Mouse (Mus musculus): ENCODE data around the gene Avpi1.
A peak's percentile ranks its signal among the peaks of the same experiment; 100 is the strongest.

The Avpi1 gene

DNA sequence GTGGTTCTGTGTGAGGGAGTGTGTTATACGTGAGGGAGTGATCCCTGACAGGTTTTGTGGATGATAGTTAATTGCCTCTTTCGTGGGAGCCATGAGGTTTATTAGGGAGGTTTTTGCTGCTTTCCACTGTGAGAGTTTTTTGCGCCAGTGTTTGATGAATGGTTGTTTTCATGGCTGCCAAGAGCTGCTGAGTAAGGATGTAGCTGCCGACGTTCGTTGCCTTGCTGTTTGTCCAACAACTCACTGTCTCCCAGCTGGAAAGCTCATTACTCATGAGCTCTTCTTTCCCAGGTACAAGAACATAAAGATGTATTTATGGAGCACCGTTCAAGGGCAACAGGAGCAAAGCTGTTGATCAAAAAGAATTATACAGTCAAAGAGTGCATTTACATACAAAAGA is 35.3 kb upstream of the Avpi1 start:
- H3K27me3 ChIP-seq (ENCODE audit: insufficient read depth, low read length): peaks cover 11% of the 10 kb centered on the region; the same call in 1 of the 2 replicates
- H3K4me1 ChIP-seq (replicated peaks; ENCODE audit: low read depth, low read length): peaks cover 18% of the 10 kb centered on the region
- H3K36me3 ChIP-seq (ENCODE audit: insufficient read depth, low read length): no peaks in the 10 kb centered on the region
- TF ChIP-seq POU5F1 (IDR thresholded peaks at IDR 0.05; ENCODE audit: borderline replicate concordance, low read length) (no peak), NANOG (IDR thresholded peaks at IDR 0.05; ENCODE audit: borderline replicate concordance, low read length) (no peak), CTCF (conservative IDR thresholded peaks at IDR 0.05; ENCODE audit: low read length) (no peak)
- H3K9me3 ChIP-seq (ENCODE audit: low read length): peaks cover 31% of the 10 kb centered on the region
- no peak overlapping the region for H3K4me3 ChIP-seq (replicated peaks; ENCODE audit: low read length)

DNA sequence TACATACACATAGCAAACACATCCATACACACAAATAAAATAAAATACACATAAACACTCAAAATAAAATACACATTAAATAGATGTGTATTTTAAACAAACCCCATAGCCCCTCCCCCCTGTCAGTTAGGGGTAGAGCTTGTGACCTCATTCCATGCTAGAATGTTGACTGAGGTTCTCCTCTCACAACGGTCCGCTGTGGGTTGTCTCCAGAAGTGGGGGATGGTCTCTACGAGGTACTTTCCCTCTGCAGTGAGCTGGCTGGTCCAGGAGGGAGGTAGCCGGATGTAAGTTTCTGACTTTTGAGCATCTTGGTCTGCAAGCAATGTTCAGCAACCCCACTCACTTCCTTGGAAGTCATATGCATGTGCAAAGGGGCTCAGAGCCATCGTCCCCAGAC is 34.9 kb upstream of the Avpi1 start, which contains the start of gene Zfyve27:
Zfyve27 (plus strand) TSS at position 188 of the 400 bp plus-strand sequence.
- Histone ChIP-seq H3K4me3 (replicated peaks; ENCODE audit: low read length) (no peak within 1 kb of the TSS), H3K9me3 (ENCODE audit: low read length) (peaks cover 31% of the 10 kb centered on the region), H3K27me3 (ENCODE audit: insufficient read depth, low read length) (0 out of 2 replicates have a peak, but pooled peaks cover 6% of the 10 kb centered on the region)

DNA sequence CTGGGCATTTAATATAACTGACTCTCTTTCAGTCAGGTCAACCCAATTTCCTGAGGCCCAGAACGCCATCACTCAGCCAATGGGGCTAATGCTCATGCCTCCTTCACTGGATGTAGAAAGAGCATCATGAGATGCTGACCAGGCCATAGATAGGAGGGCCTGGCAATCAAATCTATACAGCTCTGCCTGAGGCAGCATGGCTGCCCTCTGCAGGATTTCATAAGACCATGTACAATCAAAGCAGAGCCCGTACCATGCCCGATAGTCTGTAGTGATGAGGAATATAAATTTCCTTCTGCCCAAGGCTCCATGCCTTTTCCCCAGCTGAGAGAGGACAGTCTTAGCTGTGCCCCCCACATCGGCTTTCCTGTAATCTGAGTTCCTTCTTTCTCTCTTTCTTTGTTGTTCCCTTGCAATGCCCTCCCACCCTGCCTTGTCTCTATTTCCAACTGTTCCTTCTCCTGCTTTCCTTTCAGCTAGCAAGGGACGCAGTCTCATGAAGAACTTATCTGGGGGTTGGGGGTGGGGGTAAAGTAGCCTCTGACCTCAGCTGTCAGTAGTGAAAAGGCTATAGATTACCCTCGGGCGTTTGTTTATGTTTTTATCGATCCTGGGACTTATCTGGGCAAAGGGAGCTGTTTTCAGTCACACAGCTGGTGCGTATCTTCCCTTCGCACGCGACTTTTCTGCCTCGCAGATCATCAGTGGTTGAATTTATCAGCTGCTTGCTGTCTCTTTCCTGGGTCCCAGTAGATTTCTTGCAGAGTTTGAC is 29.6 kb upstream of the Avpi1 start:
- no peaks in the 10 kb centered on the region for H3K27me3 ChIP-seq (ENCODE audit: insufficient read depth, low read length)
- H3K4me3 ChIP-seq (replicated peaks; ENCODE audit: low read length): no peak overlapping the region
- H3K36me3 ChIP-seq (ENCODE audit: insufficient read depth, low read length): no peaks in the 10 kb centered on the region
- no peak for TF ChIP-seq POU5F1 (IDR thresholded peaks at IDR 0.05; ENCODE audit: borderline replicate concordance, low read length)
- no peak for TF ChIP-seq NANOG (IDR thresholded peaks at IDR 0.05; ENCODE audit: borderline replicate concordance, low read length)
- TF ChIP-seq CTCF (conservative IDR thresholded peaks at IDR 0.05; ENCODE audit: low read length): no peak
- peaks cover 21% of the 10 kb centered on the region for H3K4me1 ChIP-seq (replicated peaks; ENCODE audit: low read depth, low read length)
- H3K9me3 ChIP-seq (ENCODE audit: low read length): peaks cover 14% of the 10 kb centered on the region

More for the DNA sequence above, 34.9 kb upstream of the Avpi1 start, which contains the start of gene Zfyve27:
- no peaks in the 10 kb centered on the region for H3K36me3 ChIP-seq (ENCODE audit: insufficient read depth, low read length)
- H3K4me1 ChIP-seq (replicated peaks; ENCODE audit: low read depth, low read length): peaks cover 16% of the 10 kb centered on the region
- TF ChIP-seq NANOG (IDR thresholded peaks at IDR 0.05; ENCODE audit: borderline replicate concordance, low read length) (no peak), POU5F1 (IDR thresholded peaks at IDR 0.05; ENCODE audit: borderline replicate concordance, low read length) (no peak), CTCF (conservative IDR thresholded peaks at IDR 0.05; ENCODE audit: low read length) (no peak)

- no peaks in the 10 kb centered on the region for H3K36me3 ChIP-seq (ENCODE audit: insufficient read depth, low read length)
- no peak for TF ChIP-seq NANOG (IDR thresholded peaks at IDR 0.05; ENCODE audit: borderline replicate concordance, low read length)
- TF ChIP-seq POU5F1 (IDR thresholded peaks at IDR 0.05; ENCODE audit: borderline replicate concordance, low read length): no peak
- no peak for TF ChIP-seq CTCF (conservative IDR thresholded peaks at IDR 0.05; ENCODE audit: low read length)
- peaks cover 28% of the 10 kb centered on the region for H3K4me1 ChIP-seq (replicated peaks; ENCODE audit: low read depth, low read length)
- H3K27me3 ChIP-seq (ENCODE audit: insufficient read depth, low read length): no peaks in the 10 kb centered on the region
- H3K4me3 ChIP-seq (replicated peaks; ENCODE audit: low read length): no peak overlapping the region
- peaks cover 12% of the 10 kb centered on the region; the same call in 1 of the 2 replicates for H3K9me3 ChIP-seq (ENCODE audit: low read length)
Observed at GRCm38 (mm10) chr19:42157493-42158237, 28.8 kb upstream of the Avpi1 start.

GRCm38 (mm10) chr19:42151990-42152389 is 23.1 kb upstream of the Avpi1 start:
- no peak overlapping the region for H3K4me3 ChIP-seq (replicated peaks; ENCODE audit: low read length)
- H3K27me3 ChIP-seq (ENCODE audit: insufficient read depth, low read length): peaks cover 22% of the 10 kb centered on the region
- H3K4me1 ChIP-seq (replicated peaks; ENCODE audit: low read depth, low read length): peaks cover 62% of the 10 kb centered on the region
- TF ChIP-seq CTCF (conservative IDR thresholded peaks at IDR 0.05; ENCODE audit: low read length) (peak; percentile 88), NANOG (IDR thresholded peaks at IDR 0.05; ENCODE audit: borderline replicate concordance, low read length) (no peak)
- peaks cover 28% of the 10 kb centered on the region for H3K36me3 ChIP-seq (ENCODE audit: insufficient read depth, low read length)
- H3K9me3 ChIP-seq (ENCODE audit: low read length): no peaks in the 10 kb centered on the region

GRCm38 (mm10) chr19:42148569-42148860 is 19.7 kb upstream of the Avpi1 start:
- TF ChIP-seq CTCF (conservative IDR thresholded peaks at IDR 0.05; ENCODE audit: low read length): no peak
- peaks cover 28% of the 10 kb centered on the region for H3K36me3 ChIP-seq (ENCODE audit: insufficient read depth, low read length)

GRCm38 (mm10) chr19:42147769-42148568 is 19.1 kb upstream of the Avpi1 start:
- Histone ChIP-seq H3K27me3 (ENCODE audit: insufficient read depth, low read length) (peaks cover 37% of the 10 kb centered on the region), H3K4me1 (replicated peaks; ENCODE audit: low read depth, low read length) (peaks cover 78% of the 10 kb centered on the region), H3K4me3 (replicated peaks; ENCODE audit: low read length) (peak overlapping the region; percentile 86), H3K9me3 (ENCODE audit: low read length) (no peaks in the 10 kb centered on the region), H3K36me3 (ENCODE audit: insufficient read depth, low read length) (peaks cover 28% of the 10 kb centered on the region)
- TF ChIP-seq POU5F1 (IDR thresholded peaks at IDR 0.05; ENCODE audit: borderline replicate concordance, low read length) (no peak), CTCF (conservative IDR thresholded peaks at IDR 0.05; ENCODE audit: low read length) (no peak)

More at GRCm38 (mm10) chr19:42148569-42148860, 19.7 kb upstream of the Avpi1 start:
- Histone ChIP-seq H3K4me1 (replicated peaks; ENCODE audit: low read depth, low read length) (peaks cover 78% of the 10 kb centered on the region), H3K4me3 (replicated peaks; ENCODE audit: low read length) (peak overlapping the region; percentile 86), H3K9me3 (ENCODE audit: low read length) (no peaks in the 10 kb centered on the region), H3K27me3 (ENCODE audit: insufficient read depth, low read length) (peaks cover 37% of the 10 kb centered on the region)

GRCm38 (mm10) chr19:42147170-42147768 is 18.4 kb upstream of the Avpi1 start, which contains the start of gene Marveld1:
Gene Marveld1 (plus strand): TSS chr19:42147400.
- H3K36me3 ChIP-seq (ENCODE audit: insufficient read depth, low read length): peaks cover 28% of the 10 kb centered on the region
- peaks cover 37% of the 10 kb centered on the region for H3K27me3 ChIP-seq (ENCODE audit: insufficient read depth, low read length)
- peak within 1 kb of the TSS; percentile 86 for H3K4me3 ChIP-seq (replicated peaks; ENCODE audit: low read length)
- H3K4me1 ChIP-seq (replicated peaks; ENCODE audit: low read depth, low read length): peaks cover 78% of the 10 kb centered on the region
- H3K9me3 ChIP-seq (ENCODE audit: low read length): no peaks in the 10 kb centered on the region
- TF ChIP-seq NANOG (IDR thresholded peaks at IDR 0.05; ENCODE audit: borderline replicate concordance, low read length) (no peak), CTCF (conservative IDR thresholded peaks at IDR 0.05; ENCODE audit: low read length) (no peak), POU5F1 (IDR thresholded peaks at IDR 0.05; ENCODE audit: borderline replicate concordance, low read length) (no peak)

Measured in E14TG2a.4 (cell line).